In genomic region chr16:18370197-18370596, GRCm38 (mm10) we compare ENCODE assay signal across 20 mouse cellular contexts. TPM values are rescaled to one million over a fixed set of nuclear protein-coding genes. Genes with fewer than 3 reads are reported as not detected.
A peak's percentile ranks its signal among the peaks of the same experiment; 100 is the strongest.
DNase-seq lines count a peak whose midpoint lies in the region; ATAC-seq and TF ChIP-seq lines count a peak whose summit lies in the region.
"Had no signal": no experiment of that assay in that cellular context is flagged by ENCODE, and none has a peak within 500 bp of the region (broad histone marks: within the 10 kb centered on the region; RNA-seq: fewer than 3 reads in every experiment).

No protein-coding gene starts in this region.

- no peak for TF ChIP-seq POLR2A in cerebellum, adult 2 months (IDR thresholded peaks at IDR 0.05; ENCODE audit: borderline replicate concordance, insufficient read depth, low read length)

- no peak overlapping the region for H3K9ac ChIP-seq in liver, embryonic 15.5 days
- H3K9ac ChIP-seq: embryonic facial prominence, embryonic 12.5 days; forebrain, embryonic 12.5 days; heart, embryonic 15.5 days; hindbrain, embryonic 15.5 days had no signal

- H3K4me3 ChIP-seq in G1E (ENCODE audit: low read depth, low read length) = peak overlapping the region; percentile 6; the same call in 1 of the 2 replicates
- no peak overlapping the region for H3K4me3 ChIP-seq in liver, embryonic 15.5 days (replicated peaks)
- no peak overlapping the region for H3K4me3 ChIP-seq in cerebellum, adult 2 months (replicated peaks; ENCODE audit: insufficient read depth, low read depth, low read length)
- H3K4me3 ChIP-seq: embryonic facial prominence, embryonic 12.5 days; forebrain, embryonic 12.5 days; heart, adult 2 months; heart, embryonic 15.5 days; hindbrain, embryonic 15.5 days had no signal

- TF ChIP-seq CTCF in G1E (IDR thresholded peaks at IDR 0.05; ENCODE audit: low read depth, low read length) = no peak
- TF ChIP-seq CTCF in cerebellum, adult 2 months (IDR thresholded peaks at IDR 0.05; ENCODE audit: borderline replicate concordance, insufficient read depth, low read depth, low read length) = no peak

- no peaks in the 10 kb centered on the region for H3K36me3 ChIP-seq in G1E (replicated peaks)
- H3K36me3 ChIP-seq in liver, embryonic 15.5 days (replicated peaks) = no peaks in the 10 kb centered on the region
- H3K36me3 ChIP-seq: embryonic facial prominence, embryonic 12.5 days; forebrain, embryonic 12.5 days; heart, embryonic 15.5 days had no signal

- peaks cover 56% of the 10 kb centered on the region for H3K4me1 ChIP-seq in G1E (ENCODE audit: insufficient read depth, low read depth, low read length)
- peaks cover 12% of the 10 kb centered on the region for H3K4me1 ChIP-seq in liver, embryonic 15.5 days (replicated peaks)
- H3K4me1 ChIP-seq in cerebellum, adult 2 months (ENCODE audit: control insufficient read depth, insufficient read depth, low read length) = no peaks in the 10 kb centered on the region
- H3K4me1 ChIP-seq: embryonic facial prominence, embryonic 12.5 days; heart, embryonic 15.5 days; hindbrain, embryonic 15.5 days had no signal

- H3K9me3 ChIP-seq in G1E (replicated peaks) = 0 out of 2 replicates have a peak, but pooled peaks cover 2% of the 10 kb centered on the region
- no peaks in the 10 kb centered on the region for H3K9me3 ChIP-seq in liver, embryonic 15.5 days (replicated peaks)
- H3K9me3 ChIP-seq: embryonic facial prominence, embryonic 12.5 days; forebrain, embryonic 12.5 days; heart, embryonic 15.5 days; hindbrain, embryonic 15.5 days had no signal

- H3K27ac ChIP-seq in liver, embryonic 15.5 days (replicated peaks) = peak overlapping the region; percentile 31; the same call in 1 of the 2 replicates
- H3K27ac ChIP-seq in cerebellum, adult 2 months (ENCODE audit: insufficient read depth, low read length) = no peak overlapping the region
- H3K27ac ChIP-seq: embryonic facial prominence, embryonic 12.5 days; forebrain, embryonic 12.5 days; heart, adult 2 months; heart, embryonic 15.5 days; hindbrain, embryonic 15.5 days had no signal

- DNase-seq in G1E (ENCODE audit: low spot score) = peak; percentile 38
- DNase-seq in cerebellum, adult 2 months = no peak
- no peak for DNase-seq in heart, postnatal 4 days
- DNase-seq in cerebellum, adult 18-20 months = no peak
- DNase-seq: adrenal gland, postnatal 10 days; cerebellum, adult 11-12 months; cerebellum, postnatal 14 days; gastrocnemius, postnatal 14 days; heart, adult 2 months had no signal

- H3K27me3 ChIP-seq in G1E (ENCODE audit: insufficient read depth, low read length) = no peaks in the 10 kb centered on the region
- no peaks in the 10 kb centered on the region for H3K27me3 ChIP-seq in liver, embryonic 15.5 days
- H3K27me3 ChIP-seq in cerebellum, adult 2 months (ENCODE audit: control insufficient read depth, insufficient read depth, low read length) = no peaks in the 10 kb centered on the region
- H3K27me3 ChIP-seq: CH12.LX; embryonic facial prominence, embryonic 12.5 days; forebrain, embryonic 12.5 days; heart, embryonic 15.5 days; hindbrain, embryonic 15.5 days had no signal

- peak; percentile 67 for ATAC-seq in G1E (ENCODE audit: extremely low read depth, insufficient number of reproducible peaks, low FRiP score, poor library complexity, severe bottlenecking)
- ATAC-seq in erythroid progenitor cell, adult 5-6 weeks (replicated peaks; ENCODE audit: low FRiP score, poor library complexity, severe bottlenecking) = 0 out of 2 replicates have a peak, but pooled peaks have one; percentile 19
- peak; percentile 61 for ATAC-seq in liver, embryonic 15.5 days (ENCODE audit: insufficient read depth)
- peak; percentile 84 for ATAC-seq in megakaryocyte-erythroid progenitor cell, adult 5-6 weeks (replicated peaks; ENCODE audit: low FRiP score, low TSS enrichment, poor library complexity, severe bottlenecking)
- ATAC-seq: forebrain, embryonic 16.5 days; inflammation-experienced regulatory T-cells, adult 6 months had no signal

- WGBS in liver, embryonic 15.5 days (ENCODE audit: insufficient replicate concordance) = 14% methylated on average over 3 of the region's 3 CpGs
- 97% methylated on average over 3 of the region's 3 CpGs for WGBS in cerebellum, adult 2 months

- H3K4me2 ChIP-seq in liver, embryonic 15.5 days = peak overlapping the region; percentile 16; the same call in 1 of the 2 replicates
- H3K4me2 ChIP-seq: embryonic facial prominence, embryonic 12.5 days; forebrain, embryonic 12.5 days; heart, embryonic 11.5 days; heart, embryonic 15.5 days; hindbrain, embryonic 15.5 days had no signal

RNA-seq across cellular contexts. Expression of gene Arvcf, which starts 22.2 kb away (rescaled TPM):
- total RNA-seq in G1E (2014; fragmentation: Nextera tagmentation) (53.7 and 64.0 TPM in 2 replicates), G1E (2017) (188 and 239 TPM in 2 replicates)
- polyA plus RNA-seq in G1E (2012) = 137 and 154 TPM in 2 replicates
- 3.2 and 8.8 TPM in 2 replicates for total RNA-seq in erythroid progenitor cell, adult 5-6 weeks (2015; ENCODE audit: low replicate concordance)
- 6.2 and 22.0 TPM in 2 replicates for total RNA-seq in erythroid progenitor cell, adult 5-6 weeks (2017; ENCODE audit: low replicate concordance)
- 7.6 and 9.4 TPM in 2 replicates for polyA plus RNA-seq in liver, embryonic 15.5 days (2015; fragmentation: Nextera tagmentation; extraction: Ambion mirVana)
- 14.0 and 16.5 TPM in 2 replicates for total RNA-seq in megakaryocyte-erythroid progenitor cell, adult 5-6 weeks (2014; fragmentation: Nextera tagmentation)
- 14.3 and 19.4 TPM in 2 replicates for total RNA-seq in megakaryocyte-erythroid progenitor cell, adult 5-6 weeks (2017)
- 34.7 and 38.7 TPM in 2 replicates for polyA plus RNA-seq in cerebellum, adult 2 months (2012; rRNA removed)
- total RNA-seq in heart, postnatal 4 days (2021) = 10 to 100 TPM; 43.5 to 44.2 TPM

RNA-seq across cellular contexts. Expression of gene Tango2, which starts 22.3 kb away (rescaled TPM):
- 87.0 and 88.7 TPM in 2 replicates for total RNA-seq in G1E (2014; fragmentation: Nextera tagmentation)
- total RNA-seq in G1E (2017) = 40.7 and 47.9 TPM in 2 replicates
- 37.3 and 42.8 TPM in 2 replicates for polyA plus RNA-seq in G1E (2012)
- total RNA-seq in erythroid progenitor cell, adult 5-6 weeks (2015; ENCODE audit: low replicate concordance) = 61.3 and 62.5 TPM in 2 replicates
- 47.2 and 51.9 TPM in 2 replicates for total RNA-seq in erythroid progenitor cell, adult 5-6 weeks (2017; ENCODE audit: low replicate concordance)
- polyA plus RNA-seq in liver, embryonic 15.5 days (2015; fragmentation: Nextera tagmentation; extraction: Ambion mirVana) = 56.5 and 61.7 TPM in 2 replicates
- 76.7 and 91.5 TPM in 2 replicates for total RNA-seq in megakaryocyte-erythroid progenitor cell, adult 5-6 weeks (2014; fragmentation: Nextera tagmentation)
- 16.9 and 20.4 TPM in 2 replicates for total RNA-seq in megakaryocyte-erythroid progenitor cell, adult 5-6 weeks (2017)
- 202 and 210 TPM in 2 replicates for polyA plus RNA-seq in cerebellum, adult 2 months (2012; rRNA removed)
- total RNA-seq in heart, postnatal 4 days (2021) = 10 to 100 TPM; 47.0 to 48.8 TPM

RNA-seq across cellular contexts. Expression of gene Txnrd2, which starts 56.0 kb away (rescaled TPM):
- total RNA-seq in G1E (2014; fragmentation: Nextera tagmentation) (25.3 and 50.3 TPM in 2 replicates), G1E (2017) (12.8 and 18.3 TPM in 2 replicates)
- 16.4 and 18.5 TPM in 2 replicates for polyA plus RNA-seq in G1E (2012)
- total RNA-seq in erythroid progenitor cell, adult 5-6 weeks (2015; ENCODE audit: low replicate concordance) = 117 and 217 TPM in 2 replicates
- total RNA-seq in erythroid progenitor cell, adult 5-6 weeks (2017; ENCODE audit: low replicate concordance) = 138 and 221 TPM in 2 replicates
- 101 and 114 TPM in 2 replicates for polyA plus RNA-seq in liver, embryonic 15.5 days (2015; fragmentation: Nextera tagmentation; extraction: Ambion mirVana)
- total RNA-seq in megakaryocyte-erythroid progenitor cell, adult 5-6 weeks (2014; fragmentation: Nextera tagmentation) = 75.4 and 82.3 TPM in 2 replicates
- total RNA-seq in megakaryocyte-erythroid progenitor cell, adult 5-6 weeks (2017) = 97.2 and 145 TPM in 2 replicates
- polyA plus RNA-seq in cerebellum, adult 2 months (2012; rRNA removed) = 20.6 and 23.1 TPM in 2 replicates
- total RNA-seq in heart, postnatal 4 days (2021) = 10 to 100 TPM; 26.7 to 29.0 TPM

RNA-seq across cellular contexts. Expression of gene Comt, which starts 56.5 kb away (rescaled TPM):
- total RNA-seq in G1E (2014; fragmentation: Nextera tagmentation) (51.1 and 59.0 TPM in 2 replicates), G1E (2017) (36.7 and 53.7 TPM in 2 replicates)
- polyA plus RNA-seq in G1E (2012) = 25.2 and 47.5 TPM in 2 replicates
- 129 and 131 TPM in 2 replicates for total RNA-seq in erythroid progenitor cell, adult 5-6 weeks (2015; ENCODE audit: low replicate concordance)
- 66.4 and 67.4 TPM in 2 replicates for total RNA-seq in erythroid progenitor cell, adult 5-6 weeks (2017; ENCODE audit: low replicate concordance)
- polyA plus RNA-seq in liver, embryonic 15.5 days (2015; fragmentation: Nextera tagmentation; extraction: Ambion mirVana) = 87.6 and 94.1 TPM in 2 replicates
- total RNA-seq in megakaryocyte-erythroid progenitor cell, adult 5-6 weeks (2014; fragmentation: Nextera tagmentation) = 84.0 and 105 TPM in 2 replicates
- 56.1 and 59.7 TPM in 2 replicates for total RNA-seq in megakaryocyte-erythroid progenitor cell, adult 5-6 weeks (2017)
- 145 and 146 TPM in 2 replicates for polyA plus RNA-seq in cerebellum, adult 2 months (2012; rRNA removed)
- 100 to 1,000 TPM; 116 to 122 TPM for total RNA-seq in heart, postnatal 4 days (2021)

Comparison
In these comparisons a context has a peak if more than half of its experiments do, and no peak if none do; other contexts are left out.
1. ATAC-seq: peak in every context shown above with its lines; median percentile 84 in megakaryocyte-erythroid progenitor cell, adult 5-6 weeks; 67 in G1E; 61 in liver, embryonic 15.5 days; 19 in erythroid progenitor cell, adult 5-6 weeks.